9 mouse cellular contexts compared by ENCODE assay signal in the genomic region with DNA sequence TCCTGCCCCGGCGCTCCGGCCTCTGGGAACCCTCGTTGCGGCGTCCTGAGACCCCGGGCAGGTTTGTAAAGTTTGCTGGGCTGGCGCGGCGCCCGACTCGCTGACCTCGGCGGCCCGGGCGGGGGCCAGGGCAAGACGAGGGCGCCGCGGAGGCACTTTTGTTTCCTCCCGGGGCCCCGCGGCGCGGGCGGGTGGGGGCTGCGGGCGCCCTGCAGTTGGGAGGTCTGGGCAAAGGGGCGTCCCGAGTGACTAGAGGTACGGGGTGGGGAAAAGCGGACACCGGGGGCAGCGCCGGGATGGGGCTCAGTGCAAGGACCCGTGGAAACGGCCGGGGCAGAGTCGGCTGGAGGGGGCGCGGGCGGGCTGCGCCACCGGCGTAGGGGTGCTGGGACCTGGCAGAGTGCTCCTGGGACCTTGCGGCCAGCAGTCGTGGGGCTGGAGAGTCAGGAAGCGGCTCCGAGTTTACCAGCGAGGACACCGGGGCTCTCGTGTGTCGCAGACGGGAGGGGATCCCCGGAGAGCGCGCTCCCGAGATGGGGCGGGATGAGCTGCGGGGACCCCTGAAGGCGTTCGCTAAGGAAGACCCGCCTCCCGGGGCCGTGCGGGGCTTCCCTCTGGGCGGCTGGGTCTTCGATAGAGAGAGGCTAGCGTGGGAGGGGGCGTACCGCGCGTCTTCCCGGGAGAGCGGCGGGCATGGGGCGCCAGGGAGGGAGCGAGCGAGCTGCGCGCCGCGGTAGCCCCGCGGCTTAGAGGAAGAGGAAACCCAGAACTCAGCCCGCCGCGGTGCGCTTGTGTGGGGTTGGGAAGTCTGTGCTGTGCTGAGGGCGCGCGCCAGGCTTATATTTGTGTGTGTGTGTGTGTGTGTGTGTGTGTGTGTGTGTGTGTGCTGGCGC. TPM values are rescaled to one million over a fixed set of nuclear protein-coding genes. Genes with fewer than 3 reads are reported as not detected.
DNase-seq lines count a peak whose midpoint lies in the region; ATAC-seq lines count a peak whose summit lies in the region.
"Had no signal": no experiment of that assay in that cellular context is flagged by ENCODE, and none has a peak within 500 bp of the region (broad histone marks: within the 10 kb centered on the region; RNA-seq: fewer than 3 reads in every experiment).

No protein-coding gene starts in this region.

- H3K9me3 ChIP-seq in heart, embryonic 11.5 days (replicated peaks; ENCODE audit: control insufficient read depth, low read length) = no peaks in the 10 kb centered on the region
- no peaks in the 10 kb centered on the region for H3K9me3 ChIP-seq in neural tube, embryonic 14.5 days (ENCODE audit: control insufficient read depth, low read length)

- H3K4me3 ChIP-seq in heart, embryonic 11.5 days (ENCODE audit: low read depth, low read length) = peak overlapping the region; percentile 80
- peak overlapping the region; percentile 89 for H3K4me3 ChIP-seq in neural tube, embryonic 14.5 days (ENCODE audit: low read depth, low read length)

- peak overlapping the region; percentile 83 for H3K9ac ChIP-seq in heart, embryonic 11.5 days (ENCODE audit: low read depth, low read length)
- H3K9ac ChIP-seq in neural tube, embryonic 14.5 days (replicated peaks; ENCODE audit: low read depth, low read length) = peak overlapping the region; percentile 66

- peak; percentile 98 for DNase-seq in heart, adult 11 months
- no peak for DNase-seq in heart, adult 8-10 months (ENCODE audit: low spot score)
- DNase-seq in embryo, embryonic 11.5 days (ENCODE audit: low read depth, low spot score) = peak; percentile 35
- peak; percentile 66 for DNase-seq in kidney, postnatal 10 days
- peak; percentile 38 to 47 for DNase-seq in lung, adult 18-20 months
- DNase-seq in testis, postnatal 10 days (ENCODE audit: low spot score) = peak; percentile 67

- WGBS in heart, embryonic 11.5 days (ENCODE audit: insufficient replicate concordance) = 0% methylated on average over 63 of the region's 93 CpGs
- under 1% methylated on average over 73 of the region's 93 CpGs for WGBS in neural tube, embryonic 14.5 days

- peak overlapping the region; percentile 94 for H3K4me2 ChIP-seq in heart, embryonic 11.5 days
- peak overlapping the region; percentile 97 for H3K4me2 ChIP-seq in neural tube, embryonic 14.5 days (ENCODE audit: low read depth, low read length)

- peaks cover 7% of the 10 kb centered on the region for H3K27me3 ChIP-seq in heart, embryonic 11.5 days (ENCODE audit: control insufficient read depth, insufficient read depth, low read length)
- no peaks in the 10 kb centered on the region for H3K27me3 ChIP-seq in neural tube, embryonic 14.5 days (ENCODE audit: control insufficient read depth, insufficient read depth, low read length)

- H3K36me3 ChIP-seq in heart, embryonic 11.5 days (ENCODE audit: control insufficient read depth, insufficient read depth, low read length) = no peaks in the 10 kb centered on the region
- no peaks in the 10 kb centered on the region for H3K36me3 ChIP-seq in neural tube, embryonic 14.5 days (ENCODE audit: control insufficient read depth, insufficient read depth, low read length)
- H3K36me3 ChIP-seq: G1E had no signal

- H3K4me1 ChIP-seq in heart, embryonic 11.5 days (ENCODE audit: control insufficient read depth, insufficient read depth, low read length) = no peaks in the 10 kb centered on the region
- H3K4me1 ChIP-seq in neural tube, embryonic 14.5 days (ENCODE audit: control insufficient read depth, insufficient read depth, low read length) = no peaks in the 10 kb centered on the region

- ATAC-seq in heart, embryonic 11.5 days (replicated peaks; ENCODE audit: insufficient number of reproducible peaks, low FRiP score, low TSS enrichment) = peak; percentile 73
- ATAC-seq in neural tube, embryonic 14.5 days (ENCODE audit: low read depth) = peak; percentile 83

- H3K27ac ChIP-seq in heart, embryonic 11.5 days (ENCODE audit: low read depth, low read length) = peak overlapping the region; percentile 63
- peak overlapping the region; percentile 73 for H3K27ac ChIP-seq in neural tube, embryonic 14.5 days (ENCODE audit: low read depth, low read length)

RNA-seq across cellular contexts. Expression of a gene that starts 0.6 kb away (rescaled TPM):
- 1 to 10 TPM; 7.0 to 9.4 (median 7.7) TPM for total RNA-seq in heart, adult 8-10 months (2022)
- 9.4 and 10.7 TPM in 2 replicates for polyA plus RNA-seq in heart, embryonic 11.5 days (2014; fragmentation: Nextera tagmentation; extraction: Ambion mirVana)
- 48.3 and 49.5 TPM in 2 replicates for polyA plus RNA-seq in neural tube, embryonic 14.5 days (2014; fragmentation: Nextera tagmentation; extraction: Ambion mirVana)
- polyA plus RNA-seq: G1E had no signal
